Mouse (Mus musculus) myocyte (in vitro differentiated cells): ENCODE measurements around the gene Trit1. TPM values are rescaled to one million over a fixed set of nuclear protein-coding genes. Genes with fewer than 3 reads are reported as not detected.

Source experiments
- H3K27me3 ChIP-seq: one replicate; pipeline ENCODE4 v1.6.1; 2011; ENCODE audit not compliant: control insufficient read depth, insufficient read depth, insufficient read length
- H3K36me3 ChIP-seq: one replicate; pipeline ENCODE4 v1.6.1; 2011; ENCODE audit not compliant: control insufficient read depth, insufficient read depth
- H3K4me2 ChIP-seq: one replicate; pipeline ENCODE4 v1.6.1; 2011; ENCODE audit warnings: low read depth, control low read depth
- H3K4me3 ChIP-seq: one replicate; pipeline ENCODE4 v1.5.1; 2011; ENCODE audit warnings: mild to moderate bottlenecking, control low read depth, moderate library complexity
- H3K79me2 ChIP-seq: one replicate; pipeline ENCODE4 v1.6.1; 2011; ENCODE audit not compliant: control insufficient read depth, insufficient read depth
- H3ac ChIP-seq: one replicate; pipeline ENCODE4 v1.6.1; 2011; ENCODE audit not compliant: control insufficient read depth, insufficient read length
- CEBPB ChIP-seq: IDR thresholded peaks from 2 replicates; pipeline ENCODE4 v1.6.1; 2011; ENCODE audit warnings: mild to moderate bottlenecking, moderate library complexity; ENCODE audit not compliant: poor library complexity, insufficient read depth, severe bottlenecking
- E2F4 ChIP-seq: IDR thresholded peaks from one replicate; pipeline ENCODE4 v1.6.1; 2011; ENCODE audit warnings: mild to moderate bottlenecking, control low read depth, moderate library complexity; ENCODE audit not compliant: insufficient read depth
- MAX ChIP-seq: IDR thresholded peaks from one replicate; pipeline ENCODE4 v1.6.1; 2011; ENCODE audit warnings: low read depth, mild to moderate bottlenecking, control low read depth
- MYOD1 ChIP-seq, 3 experiments: IDR thresholded peaks; one replicate each; pipeline ENCODE4 v1.6.1; 2011; ENCODE audit warnings: control low read depth in 2 of 3, low read depth in 2 of 3, mild to moderate bottlenecking in 2 of 3, moderate library complexity in 1 of 3; ENCODE audit not compliant: insufficient read length in 2 of 3, control insufficient read depth in 1 of 3
- MYOG ChIP-seq, 3 experiments: IDR thresholded peaks; one replicate each; pipeline ENCODE4 v1.6.1; 2011; ENCODE audit warnings: control low read depth in 2 of 3, low read depth in 2 of 3, mild to moderate bottlenecking in 2 of 3; ENCODE audit not compliant: insufficient read length in 2 of 3, control insufficient read depth in 1 of 3, insufficient read depth in 1 of 3
- POLR2A ChIP-seq: IDR thresholded peaks from one replicate; pipeline ENCODE4 v1.6.1; 2011; ENCODE audit warnings: low read depth, mild to moderate bottlenecking, control low read depth, moderate library complexity; ENCODE audit not compliant: insufficient read length
- POLR2AphosphoS2 ChIP-seq: IDR thresholded peaks from one replicate; pipeline ENCODE4 v1.6.1; 2011; ENCODE audit warnings: low read depth, control low read depth; ENCODE audit not compliant: insufficient read length
- REST ChIP-seq: IDR thresholded peaks from one replicate; pipeline ENCODE4 v1.6.1; 2011; ENCODE audit warnings: mild to moderate bottlenecking, control low read depth, moderate library complexity; ENCODE audit not compliant: insufficient read depth, insufficient read length
- SRF ChIP-seq: IDR thresholded peaks from one replicate; pipeline ENCODE4 v1.6.1; 2011; ENCODE audit warnings: low read depth; ENCODE audit not compliant: control insufficient read depth, insufficient read length
- TCF12 ChIP-seq: IDR thresholded peaks from one replicate; pipeline ENCODE4 v1.6.1; 2011; ENCODE audit warnings: mild to moderate bottlenecking, control low read depth; ENCODE audit not compliant: poor library complexity, insufficient read depth, severe bottlenecking
- TCF3 ChIP-seq: IDR thresholded peaks from one replicate; pipeline ENCODE4 v1.6.1; 2011; ENCODE audit warnings: low read depth, control low read depth; ENCODE audit not compliant: insufficient read length
- USF1 ChIP-seq: IDR thresholded peaks from one replicate; pipeline ENCODE4 v1.6.1; 2011; ENCODE audit warnings: low read depth, mild to moderate bottlenecking, control low read depth, moderate library complexity
- polyA plus RNA-seq: library from polyadenylated mRNA; unstranded; fragments of >200 nt; fragmentation: generic; extraction: Trizol; gene quantifications from one replicate; pipeline ENCODE4 v1.2.1, GENCODE M21; 2012; ENCODE audit warnings: missing spikeins

Trit1 gene
- polyA plus RNA-seq, 1 experiment: 14.2 TPM

GRCm38 (mm10) chr4:123092621-123093020 lies 76.2 kb downstream of the Trit1 start:
- Histone ChIP-seq H3ac (no peak overlapping the region), H3K27me3 (no peaks in the 10 kb centered on the region), H3K36me3 (no peaks in the 10 kb centered on the region), H3K79me2 (no peaks in the 10 kb centered on the region), H3K4me3 (no peak overlapping the region), H3K4me2 (peak overlapping the region; percentile 33)
- TF ChIP-seq POLR2A: no peak
- no peak for TF ChIP-seq MYOD1 (IDR thresholded peaks at IDR 0.05; ENCODE audit: control insufficient read depth in 1 of 3, insufficient read length in 2 of 3, low read depth in 2 of 3)
- no peak for TF ChIP-seq CEBPB
- no peak for TF ChIP-seq MYOG (IDR thresholded peaks at IDR 0.05; ENCODE audit: control insufficient read depth in 1 of 3, insufficient read depth in 1 of 3, insufficient read length in 2 of 3, low read depth in 2 of 3)
- no peak for TF ChIP-seq E2F4
- TF ChIP-seq MAX: no peak
- no peak for TF ChIP-seq SRF
- TF ChIP-seq REST: no peak
- no peak for TF ChIP-seq POLR2AphosphoS2
- TF ChIP-seq TCF3: no peak
- no peak for TF ChIP-seq USF1
- no peak for TF ChIP-seq TCF12

- Histone ChIP-seq H3K27me3 (no peaks in the 10 kb centered on the region), H3K4me3 (no peak overlapping the region), H3K79me2 (no peaks in the 10 kb centered on the region), H3K4me2 (peak overlapping the region; percentile 33), H3K36me3 (no peaks in the 10 kb centered on the region), H3ac (no peak overlapping the region)
- TF ChIP-seq MAX: no peak
- TF ChIP-seq MYOD1 (IDR thresholded peaks at IDR 0.05; ENCODE audit: control insufficient read depth in 1 of 3, insufficient read length in 2 of 3, low read depth in 2 of 3): no peak
- no peak for TF ChIP-seq TCF12
- TF ChIP-seq E2F4: no peak
- no peak for TF ChIP-seq REST
- TF ChIP-seq POLR2AphosphoS2: no peak
- no peak for TF ChIP-seq POLR2A
- no peak for TF ChIP-seq MYOG (IDR thresholded peaks at IDR 0.05; ENCODE audit: control insufficient read depth in 1 of 3, insufficient read depth in 1 of 3, insufficient read length in 2 of 3, low read depth in 2 of 3)
- no peak for TF ChIP-seq TCF3
- no peak for TF ChIP-seq USF1
- no peak for TF ChIP-seq SRF
- no peak for TF ChIP-seq CEBPB
Observed at GRCm38 (mm10) chr4:123093064-123093776, 76.8 kb downstream of the Trit1 start.

- H3K4me2 ChIP-seq: no peak overlapping the region
Observed at GRCm38 (mm10) chr4:123093869-123094268, 77.5 kb downstream of the Trit1 start.

More at GRCm38 (mm10) chr4:123093869-123094268, 77.5 kb downstream of the Trit1 start:
- no peak for TF ChIP-seq E2F4
- TF ChIP-seq POLR2A: no peak
- TF ChIP-seq REST: no peak
- no peak for TF ChIP-seq CEBPB
- TF ChIP-seq USF1: no peak
- Histone ChIP-seq H3K4me3 (no peak overlapping the region), H3K36me3 (no peaks in the 10 kb centered on the region), H3K27me3 (no peaks in the 10 kb centered on the region), H3ac (no peak overlapping the region), H3K79me2 (no peaks in the 10 kb centered on the region)

Other genes with a start within 250 kb of the Trit1 start
- gene Ppt1, start 180.4 kb upstream of the Trit1 start, polyA plus RNA-seq: 49.9 TPM
- gene Cap1, start 130.5 kb upstream of the Trit1 start, polyA plus RNA-seq: 167 TPM
- 7.5 TPM for gene Mfsd2a, start 55.4 kb upstream of the Trit1 start, polyA plus RNA-seq
- 9.6 TPM for gene Mycl, start 20.9 kb upstream of the Trit1 start, polyA plus RNA-seq
- 0.02 TPM for gene Bmp8b, start 88.6 kb downstream of the Trit1 start, polyA plus RNA-seq
- not detected for gene Oxct2b, start 99.7 kb downstream of the Trit1 start, polyA plus RNA-seq
- 65.0 TPM for gene Ppie, start 123.4 kb downstream of the Trit1 start, polyA plus RNA-seq
- not detected for gene Hpcal4, start 166.6 kb downstream of the Trit1 start, polyA plus RNA-seq
- gene Nt5c1a, start 184.9 kb downstream of the Trit1 start, polyA plus RNA-seq: not detected
- gene Heyl, start 217.0 kb downstream of the Trit1 start, polyA plus RNA-seq: 30.2 TPM
- 154 TPM for gene Pabpc4, start 245.8 kb downstream of the Trit1 start, polyA plus RNA-seq